Mouse (Mus musculus): Measurements from ENCODE around the gene Matk.

The Matk gene

GRCm38 (mm10) chr10:81285694-81286450 is 33.1 kb downstream of the Matk start:
- DNase-seq (ENCODE audit: low read depth, low spot score), result peak; percentile 54

GRCm38 (mm10) chr10:81286586-81286985 is 33.9 kb downstream of the Matk start:
- no peak for DNase-seq (ENCODE audit: low read depth, low spot score)

GRCm38 (mm10) chr10:81287513-81288157 is 34.9 kb downstream of the Matk start:
- no peak for DNase-seq (ENCODE audit: low read depth, low spot score)

- no peak for DNase-seq (ENCODE audit: low read depth, low spot score)
Measured at GRCm38 (mm10) chr10:81288601-81289000, 35.9 kb downstream of the Matk start.

GRCm38 (mm10) chr10:81289278-81289677 is 36.5 kb downstream of the Matk start:
- DNase-seq (ENCODE audit: low read depth, low spot score), result peak; percentile 57

GRCm38 (mm10) chr10:81289811-81290210 is 37.1 kb downstream of the Matk start:
- DNase-seq (ENCODE audit: low read depth, low spot score), result no peak

- DNase-seq (ENCODE audit: low read depth, low spot score), result no peak
Measured at GRCm38 (mm10) chr10:81290698-81291460, 38.1 kb downstream of the Matk start.

- DNase-seq (ENCODE audit: low read depth, low spot score), result no peak
Measured at GRCm38 (mm10) chr10:81291511-81292104, 38.9 kb downstream of the Matk start, which contains the start of gene Tjp3. Tjp3 (minus strand) TSS chr10:81291581.

GRCm38 (mm10) chr10:81292554-81293333 is 40.0 kb downstream of the Matk start, which contains the start of gene Pip5k1c:
Pip5k1c (plus strand) TSS chr10:81292963.
- peak; percentile 100 for DNase-seq (ENCODE audit: low read depth, low spot score)

- no peak for DNase-seq (ENCODE audit: low read depth, low spot score)
Measured at GRCm38 (mm10) chr10:81293334-81294030, 40.7 kb downstream of the Matk start.

GRCm38 (mm10) chr10:81294442-81294841 is 41.7 kb downstream of the Matk start:
- no peak for DNase-seq (ENCODE audit: low read depth, low spot score)

GRCm38 (mm10) chr10:81295185-81295584 is 42.5 kb downstream of the Matk start:
- DNase-seq (ENCODE audit: low read depth, low spot score), result no peak

- DNase-seq (ENCODE audit: low read depth, low spot score), result no peak
Measured at GRCm38 (mm10) chr10:81297246-81297645, 44.5 kb downstream of the Matk start.

- peak; percentile 61 for DNase-seq (ENCODE audit: low read depth, low spot score)
Measured at GRCm38 (mm10) chr10:81297845-81298244, 45.1 kb downstream of the Matk start.

- DNase-seq (ENCODE audit: low read depth, low spot score), result peak; percentile 55
Measured at GRCm38 (mm10) chr10:81298369-81299100, 45.8 kb downstream of the Matk start.

- DNase-seq (ENCODE audit: low read depth, low spot score), result no peak
Measured at GRCm38 (mm10) chr10:81299585-81300351, 47.0 kb downstream of the Matk start.

GRCm38 (mm10) chr10:81300352-81300907 is 47.7 kb downstream of the Matk start:
- DNase-seq (ENCODE audit: low read depth, low spot score), result no peak

GRCm38 (mm10) chr10:81301321-81301720 is 48.6 kb downstream of the Matk start:
- no peak for DNase-seq (ENCODE audit: low read depth, low spot score)

GRCm38 (mm10) chr10:81302288-81302687 is 49.6 kb downstream of the Matk start:
- no peak for DNase-seq (ENCODE audit: low read depth, low spot score)
